Mouse (Mus musculus) spleen, postnatal 10 days (tissue): ENCODE measurements at regions not wholly inside any gene's neighbourhood (a gene's known extent, or its start where the extent isn't known, plus 50 kb on each side); places are given as distances from the start of the nearest gene placed in this dataset.

Experiments
- DNase-seq, 2 experiments: peaks; one replicate each; pipeline ENCODE4 v3.0.0; 2021 to 2022; ENCODE audit warnings: low spot score in 2 of 2

DNA sequence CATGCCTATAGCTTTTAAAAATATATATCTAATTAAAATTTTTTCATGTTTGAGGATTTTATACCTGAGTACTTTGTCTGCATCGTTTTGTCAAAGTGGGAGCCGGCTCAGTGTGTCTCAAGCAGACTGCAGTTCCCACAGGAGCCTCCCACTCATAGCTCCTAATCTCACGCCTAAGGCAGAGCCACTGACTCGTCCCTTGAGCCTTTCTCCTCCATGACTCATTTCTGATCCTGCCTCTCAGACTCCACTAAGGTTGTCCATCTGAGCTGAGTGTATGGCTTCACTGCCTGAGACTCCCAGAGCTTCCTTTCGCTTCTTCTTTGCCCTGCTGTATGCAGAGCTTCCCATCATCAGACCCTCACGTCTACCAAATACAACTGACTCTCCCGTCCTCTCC lies 98.8 kb downstream of the Efnb2 start:
- no peak for DNase-seq

DNA sequence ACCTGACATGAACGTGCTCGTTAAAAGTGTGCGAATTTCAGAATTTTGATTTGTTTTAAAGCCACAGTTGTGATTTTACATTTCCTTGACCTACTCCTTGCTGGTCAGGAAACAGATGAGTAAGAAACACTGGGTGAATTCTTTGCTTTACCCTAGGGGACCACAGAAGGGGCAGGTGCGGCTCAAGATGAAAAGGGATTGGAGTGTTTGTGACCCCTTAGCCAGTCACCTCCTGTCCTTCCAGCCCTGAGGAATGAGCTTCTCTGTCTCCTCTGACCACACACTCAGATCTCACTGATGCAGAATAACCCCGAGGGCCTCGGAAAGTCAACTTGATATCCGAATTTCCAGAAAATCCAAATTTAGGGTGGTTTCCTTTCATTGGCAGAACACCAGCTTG lies 103.0 kb downstream of the Efnb2 start:
- DNase-seq, result no peak

DNA sequence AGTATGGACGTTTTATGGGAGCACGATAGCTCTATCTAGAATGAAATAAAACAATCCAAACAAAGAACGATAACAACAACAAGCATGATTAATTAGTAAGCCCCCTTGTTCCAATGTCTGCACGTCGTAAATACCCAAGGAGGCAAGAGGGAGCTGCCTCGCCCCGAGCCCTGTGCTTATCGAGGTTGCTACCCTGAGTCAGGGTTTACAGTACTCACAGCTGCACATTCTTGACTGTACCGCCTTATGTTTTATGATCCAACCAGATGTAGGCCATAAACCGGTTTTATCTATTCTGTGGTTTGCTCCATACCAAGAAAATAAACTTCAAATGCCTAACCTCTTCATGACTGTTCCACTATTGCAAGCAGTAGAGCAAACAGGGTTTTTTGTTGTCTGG lies 104.9 kb downstream of the Efnb2 start:
- no peak for DNase-seq

DNA sequence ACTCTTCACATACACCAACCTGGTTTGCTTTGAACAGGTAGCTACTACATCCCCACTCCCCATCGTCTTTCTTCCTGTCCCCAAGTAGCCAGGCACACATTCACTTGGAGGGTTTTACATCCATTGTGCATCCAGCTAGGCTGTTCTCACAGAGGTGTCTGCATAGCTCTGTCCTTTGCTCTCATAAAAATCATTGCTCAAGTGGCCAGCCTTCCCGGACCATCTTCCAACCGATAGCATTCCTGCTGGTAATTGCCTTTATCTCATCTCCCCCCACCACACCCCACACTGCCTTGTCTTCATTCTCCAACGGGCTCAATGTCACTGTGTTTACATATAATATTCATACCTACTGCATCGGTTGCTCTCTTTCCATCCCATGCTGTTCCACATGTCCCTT lies 106.4 kb downstream of the Efnb2 start:
- no peak for DNase-seq

DNA sequence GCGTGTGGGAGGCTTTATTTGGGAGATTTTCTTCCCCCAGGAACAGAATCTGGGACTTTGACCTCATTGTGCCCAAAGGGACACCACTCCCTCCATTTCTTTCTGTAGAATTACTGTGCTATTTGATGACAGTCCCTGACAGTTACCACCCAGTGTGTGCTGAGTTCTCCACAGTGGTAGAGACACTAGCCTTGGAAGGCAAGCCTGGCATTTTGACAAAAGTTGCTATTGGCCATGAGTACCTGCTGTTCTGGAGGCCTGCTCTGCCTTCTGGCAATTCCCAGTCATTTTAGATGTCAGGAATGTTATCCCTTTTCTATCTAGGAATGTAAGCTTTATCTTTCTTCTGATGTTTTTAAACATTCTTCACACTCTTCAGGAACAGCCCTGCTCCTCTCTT lies 108.3 kb downstream of the Efnb2 start:
- DNase-seq, result no peak

DNA sequence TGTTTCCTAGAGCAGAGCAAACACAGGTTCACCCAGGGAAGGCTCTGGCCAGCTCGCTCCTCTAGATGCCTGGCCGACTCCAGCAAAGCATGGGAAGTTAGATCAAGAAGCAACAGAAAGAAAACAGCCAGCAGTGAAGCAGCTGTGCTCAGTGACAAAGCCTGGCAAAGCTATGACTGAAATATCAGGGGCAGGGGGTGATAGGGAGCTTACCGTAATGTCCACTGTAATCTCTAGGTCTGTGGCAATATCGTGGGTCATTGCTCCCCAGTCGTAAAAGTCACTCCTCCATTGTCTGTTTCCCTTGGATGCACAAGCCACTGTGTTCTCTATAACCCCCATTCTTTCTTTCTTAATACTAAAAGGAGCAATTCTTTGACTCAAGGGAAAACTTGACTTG lies 124.4 kb downstream of the Efnb2 start:
- DNase-seq, result no peak

DNA sequence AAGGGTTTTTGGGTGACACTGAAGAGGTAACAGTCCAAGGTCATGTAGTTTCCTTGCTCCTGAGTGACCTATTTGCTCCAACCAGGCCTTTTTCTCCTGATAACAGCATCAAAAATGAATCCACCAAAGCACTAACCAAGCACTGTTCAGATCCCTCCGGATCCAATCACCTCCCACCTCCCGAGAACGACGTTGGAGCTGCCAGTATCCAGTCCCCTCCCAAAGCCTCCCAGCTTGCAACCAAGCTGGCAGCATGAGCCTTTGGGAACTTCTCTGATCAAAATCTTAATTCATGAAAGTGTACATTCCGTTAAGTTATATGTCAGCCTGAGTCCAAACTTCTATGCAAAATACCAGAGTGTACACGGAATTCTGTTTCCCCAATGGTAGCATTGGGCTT lies 126.3 kb downstream of the Efnb2 start:
- DNase-seq, result no peak

DNA sequence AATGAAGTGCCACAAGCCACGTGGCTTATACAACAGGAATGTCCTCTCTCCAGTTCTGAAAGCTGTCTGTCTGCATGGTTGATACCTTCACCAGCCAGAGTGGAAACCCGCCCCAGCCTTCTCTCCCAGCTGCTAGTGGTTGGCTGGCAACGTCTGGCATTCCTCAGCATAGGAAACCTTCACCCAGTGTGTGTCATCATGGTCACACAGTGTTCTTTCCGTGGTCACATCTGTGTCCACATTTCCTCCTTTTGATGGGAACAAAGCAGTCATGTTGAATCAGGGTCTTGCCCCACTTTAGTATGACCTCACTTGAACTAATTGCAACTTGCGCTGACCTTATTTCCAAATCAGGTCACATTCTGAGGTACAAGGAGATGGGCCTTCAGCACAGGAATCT lies 128.1 kb downstream of the Efnb2 start:
- no peak for DNase-seq

DNA sequence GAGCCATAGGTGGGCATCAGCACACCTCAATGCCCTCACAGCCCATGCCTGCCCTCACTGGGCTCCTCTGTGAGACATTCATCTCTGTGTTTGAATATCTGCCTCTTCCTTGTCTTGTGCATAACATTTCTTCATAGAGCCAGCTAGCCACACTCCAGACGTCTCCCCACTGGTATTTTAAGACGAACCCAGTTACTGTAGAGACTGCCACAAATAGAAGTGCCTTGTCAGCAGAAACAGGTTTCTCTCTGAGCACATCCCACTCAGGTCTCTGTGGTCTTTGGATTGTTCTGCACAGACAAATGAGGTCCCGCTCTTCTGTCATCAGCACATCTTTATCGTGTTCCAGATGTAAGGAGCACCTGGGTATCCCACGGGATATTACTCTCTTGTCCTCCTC lies 130.5 kb downstream of the Efnb2 start:
- DNase-seq, result no peak

DNA sequence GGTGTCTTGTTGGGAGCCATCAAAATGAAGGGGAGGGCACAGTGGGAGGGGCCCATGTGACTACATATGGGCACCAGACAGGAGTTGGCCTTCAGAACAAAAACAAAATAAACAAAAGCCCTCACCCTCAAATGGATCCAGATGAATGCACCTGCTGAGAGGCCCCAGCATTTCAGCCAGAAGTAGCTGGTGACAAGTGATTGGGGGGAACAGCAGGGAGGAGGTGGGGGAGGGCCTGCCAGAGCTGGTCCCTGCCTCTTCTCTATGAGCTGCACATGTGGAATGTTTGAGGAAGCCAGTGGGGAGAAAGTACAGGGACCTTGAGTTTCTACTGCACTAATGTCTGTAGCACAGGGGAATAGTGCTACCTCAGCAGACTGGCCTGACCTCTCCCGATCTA lies 139.5 kb downstream of the Efnb2 start:
- DNase-seq, result no peak

DNA sequence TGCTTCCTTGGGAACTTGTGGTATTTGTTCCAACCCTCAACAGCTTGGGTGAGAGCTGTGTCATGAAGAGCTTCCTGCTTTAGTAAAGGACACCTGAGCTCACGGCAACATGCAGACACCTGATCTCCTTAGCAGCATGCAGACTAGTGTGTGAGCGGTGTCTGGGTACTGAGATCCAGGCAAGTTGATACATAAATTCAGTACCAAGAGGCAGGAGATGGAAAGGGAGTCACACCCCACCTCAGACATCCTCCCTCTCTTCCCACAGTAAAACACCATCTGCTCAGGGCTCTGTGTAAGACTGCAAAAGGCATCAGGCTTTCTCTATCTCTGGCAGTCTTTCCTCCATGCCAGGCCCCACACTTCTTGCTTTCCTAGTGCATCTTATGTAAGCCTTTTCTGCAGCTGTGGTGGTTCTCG lies 141.3 kb downstream of the Efnb2 start:
- no peak for DNase-seq

DNA sequence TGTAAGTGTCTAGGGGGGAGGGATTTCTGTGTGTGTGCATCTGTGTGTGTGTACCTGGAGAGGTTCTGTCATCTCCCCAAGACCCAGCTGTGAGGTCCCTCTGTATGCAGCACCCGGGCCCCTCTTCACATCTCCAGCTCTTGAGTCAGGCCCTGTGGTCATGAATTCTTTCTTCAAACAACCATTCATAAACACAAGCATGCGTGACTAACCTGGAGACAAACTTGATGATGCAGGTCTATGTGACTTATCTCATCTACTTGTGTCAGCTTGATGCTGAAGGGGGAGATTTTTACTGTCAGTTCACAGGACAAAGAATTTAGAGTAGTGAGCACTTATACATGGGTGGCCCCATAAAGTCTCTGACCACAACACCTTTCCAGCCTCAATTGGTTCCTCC lies 143.4 kb downstream of the Efnb2 start:
- no peak for DNase-seq

DNA sequence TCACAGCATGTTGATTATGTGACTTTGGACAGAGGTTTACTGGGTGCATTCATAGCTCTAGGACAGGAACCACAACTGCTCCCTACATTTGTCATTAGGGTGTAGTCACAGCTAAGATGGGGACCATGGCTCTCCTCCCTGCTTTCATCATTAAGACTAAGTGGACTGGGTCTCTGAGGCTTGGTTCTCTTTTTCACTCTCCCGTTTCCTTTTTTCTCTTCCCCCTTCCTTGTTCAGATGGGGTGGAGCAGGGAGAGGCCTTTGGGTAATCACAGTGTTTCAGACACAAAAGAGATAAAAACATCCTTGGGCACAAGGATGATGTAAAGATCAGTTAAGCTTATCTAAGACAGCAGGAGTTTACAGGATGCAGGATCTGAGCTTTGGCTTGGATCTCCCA lies 144.8 kb downstream of the Efnb2 start:
- no peak for DNase-seq

DNA sequence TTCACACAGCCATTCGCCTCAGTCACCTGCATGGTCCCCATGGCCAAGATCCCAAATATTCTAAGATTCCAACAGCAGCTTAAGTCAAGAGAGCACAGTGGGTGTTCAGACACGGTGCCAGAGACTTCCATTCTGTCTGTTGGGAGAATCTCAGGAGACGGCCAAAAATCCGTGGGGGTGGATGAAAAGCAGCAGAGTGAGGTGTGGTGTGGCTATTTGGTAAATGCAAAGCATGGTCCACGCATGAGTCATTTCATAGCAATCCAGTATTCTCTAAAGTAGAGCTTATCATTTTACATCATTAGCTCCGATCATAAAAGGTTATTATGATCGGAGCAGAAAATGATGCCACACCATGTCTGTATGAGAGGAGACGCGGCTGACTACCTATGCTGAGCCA lies 161.1 kb downstream of the Efnb2 start:
- no peak for DNase-seq

DNA sequence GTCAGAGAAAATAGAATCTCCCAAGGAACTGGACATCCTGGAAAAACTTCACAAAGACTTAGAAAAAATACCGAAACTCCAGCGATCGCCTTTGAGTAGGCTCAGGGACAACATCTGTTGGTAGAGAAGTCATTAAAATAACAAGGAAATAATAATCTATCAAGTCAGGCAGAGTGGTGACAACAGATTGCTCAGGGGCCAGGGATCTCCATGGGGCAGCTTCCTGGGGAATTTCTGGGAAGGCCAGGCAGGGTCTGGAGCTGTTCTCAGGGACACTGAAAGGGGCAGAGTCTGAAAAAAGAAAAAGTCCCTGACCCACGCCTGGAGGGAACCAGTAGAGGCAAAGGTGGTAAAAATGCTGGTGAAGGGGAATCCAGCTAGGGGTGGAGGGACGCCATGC lies 162.3 kb downstream of the Efnb2 start:
- DNase-seq, result no peak

DNA sequence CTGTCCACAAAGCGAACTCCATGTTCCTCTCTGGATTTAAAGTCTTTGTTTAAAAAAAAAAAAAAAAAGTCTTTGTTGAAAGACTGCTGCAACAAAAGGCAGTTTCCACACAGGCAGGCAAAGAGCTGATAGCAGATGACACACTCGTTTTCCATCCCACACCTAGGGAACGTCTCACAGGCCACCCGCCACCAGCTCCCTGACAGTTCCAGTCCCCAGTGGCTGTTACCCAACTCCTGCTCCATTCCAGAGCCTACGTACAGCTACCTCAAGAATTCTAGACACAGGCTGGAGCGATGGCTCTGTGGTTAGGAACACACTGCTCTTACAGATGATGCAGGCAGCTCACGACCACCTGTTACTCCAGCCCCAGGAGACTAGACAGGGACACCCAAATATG lies 165.6 kb downstream of the Efnb2 start:
- no peak for DNase-seq

DNA sequence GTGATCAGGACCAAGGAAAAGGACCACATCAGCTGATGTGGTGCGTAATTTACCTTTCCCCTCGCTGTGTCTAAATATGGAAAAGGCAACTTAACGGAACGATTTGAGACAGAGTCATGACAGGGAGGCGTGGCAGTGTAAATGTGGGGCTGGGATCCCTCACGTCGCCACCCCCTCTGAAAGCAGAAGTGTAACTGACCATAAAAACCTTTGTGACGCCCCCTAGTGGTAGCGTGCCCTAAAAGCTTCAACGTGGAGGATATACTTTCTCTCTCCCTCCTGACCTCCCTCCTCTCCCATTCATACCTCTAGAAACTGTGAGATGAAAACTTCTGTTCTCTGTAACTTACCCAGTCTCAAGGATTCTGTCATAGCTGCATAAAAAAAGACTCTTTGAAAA lies 166.8 kb downstream of the Efnb2 start:
- DNase-seq, result no peak

DNA sequence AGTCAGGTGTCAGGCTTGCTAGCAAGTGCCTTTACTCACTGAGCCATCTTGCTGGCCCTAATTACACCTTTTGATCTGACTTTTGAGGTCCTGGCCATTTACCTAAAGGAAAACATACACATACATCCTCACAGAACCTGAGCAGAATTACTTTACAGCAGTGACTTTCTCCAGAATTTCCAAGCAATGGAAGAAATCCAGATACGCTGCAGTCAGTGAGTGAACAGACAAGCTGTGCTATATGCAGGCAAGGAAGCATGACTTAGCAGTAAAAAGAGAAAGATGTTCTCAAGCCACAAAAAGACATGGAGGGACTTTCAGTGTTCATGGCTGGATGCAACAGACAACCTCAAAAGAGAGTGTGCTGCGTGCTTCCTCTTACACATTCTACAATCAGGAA lies 169.1 kb downstream of the Efnb2 start:
- DNase-seq, result no peak

DNA sequence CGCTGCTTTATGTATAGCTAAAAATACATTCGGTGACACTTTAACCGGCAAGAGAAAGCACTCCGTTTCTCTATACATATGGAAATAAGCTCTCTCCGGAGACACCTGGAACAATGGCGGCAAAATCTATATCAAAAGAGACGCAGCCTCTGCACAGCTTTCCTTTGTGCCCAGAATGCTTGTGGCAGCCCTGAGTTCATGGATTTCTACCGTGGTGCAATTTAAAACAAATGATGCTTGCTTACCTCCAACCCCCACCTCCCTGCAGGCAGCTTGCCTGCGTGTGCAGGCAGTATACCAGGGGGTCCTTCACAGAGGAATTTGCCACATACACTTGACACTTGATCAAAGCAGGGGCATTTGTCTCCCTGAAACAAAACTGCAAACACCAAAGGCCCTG lies 171.3 kb downstream of the Efnb2 start:
- no peak for DNase-seq

DNA sequence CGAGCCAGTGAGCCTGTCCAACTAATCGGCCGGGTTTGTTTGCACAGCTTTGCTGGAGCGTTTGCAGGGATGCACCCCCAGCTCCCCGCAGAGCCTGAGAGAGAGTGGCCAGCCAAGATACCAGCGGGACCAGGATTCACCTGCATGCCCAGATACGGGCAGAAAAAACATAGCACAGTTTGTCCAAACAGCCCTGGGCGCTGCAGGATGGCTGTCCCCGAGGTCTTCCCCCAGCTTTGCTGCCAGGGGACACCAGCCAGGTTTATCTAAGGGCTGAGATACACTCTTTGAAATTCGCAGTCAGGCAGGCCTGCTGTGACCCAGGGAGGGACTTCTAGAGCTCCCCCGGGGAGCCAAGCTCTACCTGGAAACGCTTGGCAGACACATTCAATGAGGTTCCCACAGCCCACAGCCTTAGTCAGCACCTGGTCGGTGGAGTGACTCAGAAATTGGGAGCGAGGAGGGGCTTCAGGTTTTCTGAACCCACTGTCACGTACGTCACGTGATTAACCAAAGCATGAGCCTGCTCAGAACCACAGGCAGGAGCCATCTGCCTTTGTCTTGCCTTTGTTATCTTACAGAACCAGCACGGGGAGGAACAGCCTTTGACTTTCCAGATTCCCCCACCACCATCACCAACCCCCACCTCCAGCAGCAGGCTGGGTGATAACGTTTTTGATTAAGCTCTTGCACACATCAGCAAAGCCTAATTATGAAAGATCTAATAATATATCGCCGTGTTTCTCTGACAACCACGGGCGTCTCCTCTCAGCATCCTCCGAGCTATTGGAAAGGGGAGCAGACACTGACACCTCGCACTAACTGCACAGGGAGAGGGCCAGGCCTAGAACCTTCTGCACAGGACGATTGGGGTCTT lies 172.1 kb downstream of the Efnb2 start:
- DNase-seq, result no peak

DNA sequence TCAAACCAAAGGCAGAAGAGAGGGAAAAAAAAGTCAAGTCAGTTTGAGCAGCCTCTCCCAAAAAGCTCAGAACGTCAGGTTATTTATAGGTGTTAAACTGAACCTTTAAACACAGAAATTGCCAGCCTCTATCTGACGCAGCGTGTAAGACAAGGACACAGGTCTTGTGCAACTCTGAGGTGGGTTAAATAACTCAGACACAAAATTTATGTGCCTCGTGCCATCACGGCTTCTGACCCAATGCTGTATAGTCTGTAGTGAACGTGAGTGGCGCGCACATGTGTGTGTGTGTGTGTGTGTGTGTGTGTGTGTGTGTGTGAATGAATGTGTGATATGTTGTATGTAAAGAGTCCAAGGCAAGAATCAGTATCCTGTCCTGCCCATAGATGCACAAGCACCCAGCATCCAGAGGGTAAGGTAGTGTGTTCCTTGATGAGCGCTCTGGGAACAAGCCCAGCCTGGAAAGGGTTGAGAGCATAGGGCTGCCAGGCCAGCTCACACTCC lies 172.8 kb downstream of the Efnb2 start:
- no peak for DNase-seq

DNA sequence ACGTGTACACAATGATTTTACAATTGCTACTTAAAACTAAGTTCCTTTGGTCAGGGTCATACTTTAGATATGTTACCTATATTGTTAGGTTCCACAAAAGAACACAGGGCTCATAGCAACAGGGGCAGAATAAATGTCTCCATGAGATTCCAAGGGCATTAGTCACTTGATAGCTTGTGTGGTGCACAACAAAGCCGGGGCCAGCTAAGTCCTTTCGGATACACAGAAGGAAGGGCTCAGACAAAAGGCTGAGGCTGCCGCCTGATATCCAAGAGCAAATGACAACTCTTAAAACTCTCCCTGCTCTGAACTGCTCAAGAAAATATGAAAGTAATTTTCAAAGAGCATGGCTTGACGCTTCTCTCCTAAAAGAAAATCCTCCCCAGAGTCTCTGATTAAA lies 173.3 kb downstream of the Efnb2 start:
- DNase-seq, result no peak

DNA sequence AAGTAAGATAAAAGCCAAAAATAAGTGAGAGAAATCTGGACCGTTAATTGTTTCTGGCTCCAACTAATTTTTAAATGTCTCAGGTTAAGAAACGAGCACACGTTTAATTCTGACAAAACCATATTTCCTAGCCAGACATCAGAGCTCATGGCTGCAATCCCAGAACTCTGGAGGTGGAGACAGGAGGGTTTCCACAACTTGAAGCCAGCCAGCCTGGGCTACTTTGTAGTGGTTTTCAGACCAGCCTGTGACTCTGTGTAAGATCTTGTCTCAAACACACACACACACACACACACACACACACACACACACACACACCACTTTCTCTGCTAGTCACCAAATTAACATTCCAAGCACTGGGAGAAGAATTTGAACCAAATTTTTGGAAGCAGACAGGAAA lies 174.2 kb downstream of the Efnb2 start:
- no peak for DNase-seq

DNA sequence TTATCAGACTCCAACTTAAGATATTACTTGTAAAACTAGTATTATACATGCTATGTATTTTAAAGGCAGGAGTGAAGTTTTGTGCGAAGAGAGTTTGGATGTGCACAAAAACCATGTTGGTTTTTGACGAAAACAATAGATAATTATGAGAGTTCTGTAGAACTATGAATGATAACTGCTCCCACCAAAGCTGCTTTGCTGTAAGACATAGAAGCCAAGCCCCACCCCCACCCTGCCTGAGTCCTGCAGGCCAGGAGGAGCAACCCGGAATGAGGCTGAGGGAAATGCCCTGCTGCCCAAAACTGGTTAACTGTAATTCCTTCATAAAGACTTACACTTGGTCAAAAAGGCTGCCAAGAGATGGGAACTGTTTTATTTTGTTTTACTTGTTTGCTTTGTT lies 175.8 kb downstream of the Efnb2 start:
- DNase-seq, result no peak
